In genomic region chr1:179651224-179651623, GRCm38 (mm10) we compare ENCODE assay signal across 30 mouse cellular contexts. TPM values are rescaled to one million over a fixed set of nuclear protein-coding genes. Genes with fewer than 3 reads are reported as not detected.
DNase-seq lines count a peak whose midpoint lies in the region; ATAC-seq and TF ChIP-seq lines count a peak whose summit lies in the region.
"Had no signal": no experiment of that assay in that cellular context is flagged by ENCODE, and none has a peak within 500 bp of the region (broad histone marks: within the 10 kb centered on the region; RNA-seq: fewer than 3 reads in every experiment).

No protein-coding gene starts in this region.

- H3K9me3 ChIP-seq in ES-Bruce4 (replicated peaks; ENCODE audit: control insufficient read depth, insufficient read depth, low read length, poor library complexity, severe bottlenecking), result peaks cover 15% of the 10 kb centered on the region
- H3K9me3 ChIP-seq: embryonic facial prominence, embryonic 12.5 days; forebrain, embryonic 10.5 days; forebrain, embryonic 15.5 days; heart, embryonic 15.5 days; hindbrain, embryonic 12.5 days; limb, embryonic 13.5 days; lung, embryonic 15.5 days; midbrain, embryonic 10.5 days; midbrain, embryonic 15.5 days; neural tube, embryonic 15.5 days had no signal

- H3K27me3 ChIP-seq in ES-Bruce4 (ENCODE audit: control insufficient read depth, insufficient read depth, low read length, poor library complexity, severe bottlenecking), result no peaks in the 10 kb centered on the region
- H3K27me3 ChIP-seq: embryonic facial prominence, embryonic 12.5 days; forebrain, embryonic 15.5 days; heart, embryonic 15.5 days; hindbrain, embryonic 12.5 days; limb, embryonic 13.5 days; lung, embryonic 15.5 days; midbrain, embryonic 15.5 days; neural tube, embryonic 15.5 days; Patski had no signal

- peak overlapping the region; percentile 11; the same call in 1 of the 2 replicates for H3K9ac ChIP-seq in ES-Bruce4 (ENCODE audit: low read depth, poor library complexity, severe bottlenecking)
- H3K9ac ChIP-seq: embryonic facial prominence, embryonic 12.5 days; forebrain, embryonic 15.5 days; heart, embryonic 15.5 days; hindbrain, embryonic 12.5 days; limb, embryonic 13.5 days; lung, embryonic 15.5 days; midbrain, embryonic 15.5 days; neural tube, embryonic 15.5 days had no signal

- H3K4me1 ChIP-seq in ES-Bruce4 (ENCODE audit: control insufficient read depth, insufficient read depth, low read length), result no peaks in the 10 kb centered on the region
- H3K4me1 ChIP-seq: embryonic facial prominence, embryonic 12.5 days; forebrain, embryonic 10.5 days; forebrain, embryonic 15.5 days; hindbrain, embryonic 12.5 days; limb, embryonic 13.5 days; midbrain, embryonic 15.5 days; neural tube, embryonic 15.5 days had no signal

- TF ChIP-seq CTCF in ES-Bruce4 (IDR thresholded peaks at IDR 0.05; ENCODE audit: low read depth, low read length), result no peak
- TF ChIP-seq CTCF in brain, embryonic 14.5 days (IDR thresholded peaks at IDR 0.05; ENCODE audit: borderline replicate concordance, extremely low read depth, insufficient read depth, insufficient read length), result no peak

- peak; percentile 19 to 24 for DNase-seq in right cerebral cortex, adult 2 months (ENCODE audit: low spot score in 2 of 2)
- no peak for DNase-seq in right cerebral cortex, postnatal 36 days (ENCODE audit: low spot score in 2 of 2)
- peak; percentile 59 for DNase-seq in ES-CJ7 (ENCODE audit: low read depth, low spot score)
- peak; percentile 14 for DNase-seq in brain, embryonic 14.5 days (ENCODE audit: low read depth)
- DNase-seq in kidney, postnatal 25 days, result no peak
- DNase-seq: adrenal gland, adult 2 months; adrenal gland, postnatal 36 days; B cell, adult 2 months; cerebellum, adult 8-10 months; embryo, embryonic 11 days; kidney, adult 11 months; kidney, postnatal 36 days; retina, postnatal 1 day; thymus, postnatal 36 days had no signal

- TF ChIP-seq EP300 in ES-Bruce4 (IDR thresholded peaks at IDR 0.05; ENCODE audit: insufficient read depth, low read depth, low read length), result no peak

- no peak for ATAC-seq in activated CD4-positive, CD25-positive, alpha-beta regulatory T cell, adult 4 months
- ATAC-seq: forebrain, embryonic 15.5 days; hindbrain, postnatal 0 days; midbrain, embryonic 15.5 days; Patski had no signal

- no peak for TF ChIP-seq POLR2A in ES-Bruce4 (IDR thresholded peaks at IDR 0.05; ENCODE audit: insufficient read depth, low read length)
- no peak for TF ChIP-seq POLR2A in brain, embryonic 14.5 days (IDR thresholded peaks at IDR 0.05; ENCODE audit: borderline replicate concordance, extremely low read depth, insufficient read depth, insufficient read length, poor library complexity, severe bottlenecking)

- peak overlapping the region; percentile 82 for H3K27ac ChIP-seq in ES-Bruce4 (ENCODE audit: insufficient read depth, low read length)
- H3K27ac ChIP-seq: embryonic facial prominence, embryonic 12.5 days; forebrain, embryonic 10.5 days; forebrain, embryonic 15.5 days; heart, embryonic 15.5 days; hindbrain, embryonic 12.5 days; hindbrain, postnatal 0 days; layer of hippocampus, adult 2 months; left cerebral cortex, adult 2 months; limb, embryonic 13.5 days; midbrain, embryonic 10.5 days; midbrain, embryonic 15.5 days; neural tube, embryonic 15.5 days had no signal

- no peaks in the 10 kb centered on the region for H3K36me3 ChIP-seq in ES-Bruce4 (ENCODE audit: control insufficient read depth, insufficient read depth, low read length, poor library complexity, severe bottlenecking)
- H3K36me3 ChIP-seq: embryonic facial prominence, embryonic 12.5 days; forebrain, embryonic 10.5 days; forebrain, embryonic 15.5 days; heart, embryonic 15.5 days; hindbrain, embryonic 12.5 days; limb, embryonic 13.5 days; lung, embryonic 15.5 days; midbrain, embryonic 10.5 days; midbrain, embryonic 15.5 days; neural tube, embryonic 15.5 days had no signal

- H3K4me3 ChIP-seq in ES-Bruce4 (ENCODE audit: low read depth, low read length), result no peak overlapping the region
- H3K4me3 ChIP-seq: embryonic facial prominence, embryonic 12.5 days; forebrain, embryonic 10.5 days; forebrain, embryonic 15.5 days; heart, embryonic 15.5 days; hindbrain, embryonic 12.5 days; layer of hippocampus, adult 2 months; left cerebral cortex, adult 2 months; limb, embryonic 13.5 days; lung, embryonic 15.5 days; midbrain, embryonic 10.5 days; midbrain, embryonic 15.5 days; neural tube, embryonic 15.5 days had no signal

RNA-seq across cellular contexts. Expression of gene Sccpdh, which starts 16.8 kb away (rescaled TPM):
- polyA plus RNA-seq in ES-Bruce4 (2011; ENCODE audit: insufficient read depth, insufficient read length, low read depth, missing spikeins), result 44.2 and 48.5 TPM in 2 replicates
- polyA plus RNA-seq in brain, embryonic 14.5 days (2012; rRNA removed), result 58.7 and 65.0 TPM in 2 replicates
- 1 to 10 TPM; 5.9 to 7.6 TPM for polyA plus RNA-seq in activated CD4-positive, CD25-positive, alpha-beta regulatory T cell, adult 4 months (2017; shearing (Covaris generic))

Comparison
In these comparisons a context has a peak if more than half of its experiments do, and no peak if none do; other contexts are left out.
1. DNase-seq: peak in right cerebral cortex, adult 2 months (2 of 2), ES-CJ7 (single experiment) and brain, embryonic 14.5 days (single experiment); none in right cerebral cortex, postnatal 36 days (0 of 2) and kidney, postnatal 25 days (0 of 2).